Mouse (Mus musculus) mesoderm, embryonic 11.5 days (tissue): ENCODE results near the gene Tstd2.

Source experiments
- DNase-seq: peaks from one replicate; pipeline ENCODE4 v3.0.0-alpha.2; 2012; ENCODE audit warnings: low read depth, low spot score

Tstd2 gene

DNA sequence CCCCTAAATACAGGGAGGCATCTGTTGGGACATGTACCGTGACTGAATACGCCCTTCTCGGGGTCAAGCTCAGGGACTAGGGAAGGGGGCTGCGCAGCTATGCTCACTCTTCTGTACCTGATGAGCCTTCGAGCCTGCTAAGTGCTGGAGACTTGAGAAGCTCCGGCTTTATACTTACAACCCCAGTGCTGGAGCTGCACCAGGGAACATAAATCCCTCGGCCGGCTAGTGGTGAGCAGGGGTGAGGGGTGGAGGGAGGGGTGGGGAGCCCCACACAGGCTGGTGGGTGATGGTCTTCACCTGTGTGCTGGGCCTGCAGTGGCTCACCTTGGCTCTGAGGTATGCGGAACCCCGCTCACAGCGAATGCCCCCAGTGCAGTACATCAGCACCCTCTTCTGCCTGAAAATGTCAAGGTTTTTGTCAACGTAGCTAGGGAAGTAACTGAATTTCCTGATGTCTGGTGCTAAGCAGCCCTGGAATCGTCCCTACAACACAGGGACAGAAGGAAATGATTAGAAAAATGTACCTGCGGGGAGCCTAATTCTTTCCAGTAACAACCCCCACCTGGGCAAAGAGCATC is 18.9 kb downstream of the Tstd2 start:
- DNase-seq: no peak

DNA sequence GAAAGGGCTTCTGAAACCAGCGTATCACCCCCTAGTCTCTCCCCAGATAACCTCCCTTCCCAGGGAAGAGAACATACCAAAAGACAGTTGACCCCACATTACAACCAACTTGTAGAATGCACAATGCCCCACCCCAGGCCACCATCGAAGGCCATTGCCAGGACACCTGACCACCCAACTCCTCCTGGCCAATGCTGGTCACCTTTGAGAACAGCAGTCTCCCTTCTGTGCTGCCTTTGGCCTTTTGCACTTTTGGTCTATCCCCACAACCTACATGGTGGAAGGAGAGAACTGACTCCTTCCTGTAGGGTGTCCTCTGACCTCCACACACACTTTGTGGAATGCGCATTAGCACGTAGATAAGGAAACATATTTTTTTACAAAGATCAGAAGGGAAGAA is 21.0 kb downstream of the Tstd2 start:
- no peak for DNase-seq

DNA sequence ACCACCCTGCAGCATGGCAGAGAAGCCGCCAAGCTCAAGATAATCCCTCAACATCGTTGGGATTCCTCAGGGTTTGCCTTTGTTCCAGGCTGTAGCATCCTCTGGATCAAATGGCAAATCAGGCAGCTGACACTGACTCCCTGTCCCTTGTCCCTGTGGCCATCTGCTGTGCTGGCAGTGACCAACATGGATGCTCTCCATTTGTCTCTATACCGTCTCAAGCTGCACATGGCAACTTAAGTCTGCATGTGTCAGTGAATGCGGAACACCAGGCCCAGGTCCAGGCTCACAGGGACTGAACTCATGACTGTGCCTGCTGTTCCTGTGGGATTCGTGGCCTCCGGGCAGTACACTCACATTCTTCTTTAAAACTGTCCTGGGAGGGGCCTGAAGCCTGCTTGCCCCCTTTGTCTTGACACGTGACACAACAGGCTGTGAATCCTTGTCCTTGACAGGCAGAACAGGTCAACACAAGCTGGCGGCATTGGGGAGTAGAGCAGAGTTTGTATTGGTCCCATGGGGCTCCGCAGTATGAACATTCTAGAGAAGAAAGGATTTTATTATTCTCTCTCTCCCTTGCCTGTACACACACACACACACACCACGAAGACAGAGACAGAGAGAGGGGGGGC is 21.8 kb downstream of the Tstd2 start:
- DNase-seq: no peak

DNA sequence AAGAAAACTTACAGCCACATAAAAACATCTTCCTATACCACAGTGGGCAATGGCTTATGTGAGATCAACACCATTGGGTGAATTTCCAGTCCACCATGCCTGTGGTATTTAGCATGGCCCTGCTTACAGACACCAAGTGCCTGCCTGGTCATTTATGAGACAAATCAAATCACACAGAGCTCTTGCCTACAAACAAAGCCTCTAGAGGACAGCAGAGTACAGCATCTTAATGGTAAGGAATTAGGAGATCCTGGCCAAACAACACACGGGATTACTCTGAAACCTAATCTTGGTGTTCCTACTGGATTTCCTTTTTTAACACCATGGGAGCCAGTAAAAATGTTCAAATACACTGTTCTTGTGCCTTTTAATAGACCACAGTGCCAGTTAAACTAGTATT is 23.2 kb downstream of the Tstd2 start:
- no peak for DNase-seq

DNA sequence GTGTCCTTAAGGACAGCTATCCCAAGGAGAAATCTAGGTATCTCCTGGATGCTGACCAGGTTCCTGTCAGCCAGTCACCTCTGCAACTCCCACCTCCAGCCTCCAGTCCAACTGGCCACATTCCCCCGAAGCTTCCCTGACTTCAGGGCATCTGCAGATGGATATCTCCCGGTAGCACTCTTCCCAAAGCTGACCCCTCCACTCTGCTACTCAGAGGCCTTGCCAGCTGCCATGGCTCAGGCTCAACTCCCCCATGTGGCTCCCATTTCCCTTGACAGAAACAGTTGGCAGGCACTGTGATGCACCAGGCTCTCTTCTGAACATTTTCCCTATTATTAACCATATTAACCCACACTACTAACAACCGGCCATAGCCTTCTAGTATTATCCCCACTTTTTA is 27.1 kb downstream of the Tstd2 start:
- no peak for DNase-seq

DNA sequence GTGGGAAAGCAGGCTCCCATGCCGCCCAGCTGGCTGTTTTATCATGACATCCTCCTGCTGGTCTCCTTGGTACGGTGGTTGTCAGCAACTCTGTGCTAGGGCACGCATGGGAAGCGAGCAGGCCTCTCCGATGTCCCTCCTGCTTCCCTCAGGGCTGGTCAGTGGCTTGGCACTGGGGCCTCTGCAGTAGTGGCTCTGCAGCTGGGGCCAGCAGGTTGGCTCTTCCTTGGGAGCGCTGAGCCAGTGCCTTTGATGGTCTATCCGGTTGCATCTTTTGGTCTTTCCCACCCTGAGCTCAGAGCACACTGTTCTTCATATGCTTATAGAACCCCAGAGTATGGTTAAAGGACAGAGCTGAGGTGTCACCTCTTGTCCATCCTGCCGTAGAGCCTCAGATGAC is 28.4 kb downstream of the Tstd2 start:
- DNase-seq: no peak

DNA sequence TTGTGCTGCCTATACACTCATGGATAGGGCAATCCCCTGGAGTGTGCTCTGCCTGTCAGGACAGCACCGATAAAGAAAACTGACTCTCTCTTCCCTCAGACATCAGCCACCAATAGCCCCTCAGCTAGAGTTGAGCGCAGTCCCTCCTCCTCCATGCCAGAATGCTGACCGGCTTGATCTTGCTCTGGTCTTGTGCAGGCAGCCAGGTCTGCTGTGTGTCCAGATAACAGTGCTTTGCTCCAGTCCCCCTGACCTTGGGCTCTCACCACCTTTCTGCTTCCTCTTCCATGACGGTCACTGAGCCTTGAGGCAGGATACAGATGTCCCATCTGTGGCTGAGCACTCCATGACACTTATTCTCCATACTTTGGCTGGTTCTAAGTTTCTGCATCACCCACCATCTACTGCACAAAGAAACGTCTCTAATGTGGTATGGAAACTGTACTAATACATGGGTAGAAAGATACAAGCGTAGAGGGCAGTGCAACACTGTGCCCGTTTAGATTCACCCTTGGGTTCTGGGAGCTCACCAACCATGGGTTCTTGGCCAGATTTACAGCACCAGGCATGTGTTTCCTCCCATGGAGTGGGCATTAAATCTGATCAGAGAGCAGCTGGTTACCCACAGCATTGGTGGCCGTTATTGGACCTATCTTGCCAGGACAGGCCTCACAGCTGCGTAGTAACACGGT is 36.3 kb downstream of the Tstd2 start:
- no peak for DNase-seq

DNA sequence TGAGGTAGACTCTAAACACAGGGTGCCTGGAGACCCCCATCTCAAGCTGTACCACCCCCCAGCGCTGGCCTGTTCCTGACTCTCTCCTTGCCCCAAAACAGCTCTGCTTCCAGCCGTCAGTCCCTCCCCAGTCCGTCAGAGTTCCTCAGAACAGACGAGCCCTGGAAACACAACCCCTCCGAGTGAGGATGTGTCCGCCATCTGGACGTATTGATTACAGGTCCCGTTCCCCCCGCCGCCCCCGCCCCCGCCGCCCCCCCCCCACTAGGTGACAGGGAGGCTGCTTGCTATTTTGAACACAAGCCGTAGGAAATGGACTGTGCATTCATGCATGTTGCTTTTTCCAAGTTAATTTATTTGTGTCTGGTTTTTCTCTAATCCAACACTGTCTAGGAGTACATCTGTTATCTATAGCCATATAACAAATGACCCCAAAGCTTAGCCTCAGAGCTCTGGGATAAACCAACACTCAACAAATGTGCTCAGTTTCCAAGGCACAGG is 37.2 kb downstream of the Tstd2 start:
- peak; percentile 41 for DNase-seq

DNA sequence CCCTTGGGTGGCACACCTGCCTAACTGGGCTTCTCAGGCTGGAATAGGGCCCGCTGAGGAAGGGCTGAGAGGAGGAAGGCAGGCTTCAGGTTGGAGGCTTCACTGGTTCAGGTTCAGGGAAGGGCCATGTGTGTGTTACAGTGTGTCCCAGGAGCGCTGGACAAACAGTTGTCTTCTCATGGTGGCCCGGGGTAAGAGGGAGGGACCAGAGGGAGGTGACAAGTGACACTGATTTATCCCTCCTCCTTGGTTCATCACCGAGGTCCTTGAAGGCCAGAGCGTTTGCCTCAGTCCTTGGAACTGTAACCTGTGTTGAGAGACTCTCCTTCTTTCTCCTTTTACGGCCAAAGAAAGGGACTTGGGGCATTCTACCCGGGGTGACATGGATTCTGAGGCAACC is 38.0 kb downstream of the Tstd2 start:
- no peak for DNase-seq

DNA sequence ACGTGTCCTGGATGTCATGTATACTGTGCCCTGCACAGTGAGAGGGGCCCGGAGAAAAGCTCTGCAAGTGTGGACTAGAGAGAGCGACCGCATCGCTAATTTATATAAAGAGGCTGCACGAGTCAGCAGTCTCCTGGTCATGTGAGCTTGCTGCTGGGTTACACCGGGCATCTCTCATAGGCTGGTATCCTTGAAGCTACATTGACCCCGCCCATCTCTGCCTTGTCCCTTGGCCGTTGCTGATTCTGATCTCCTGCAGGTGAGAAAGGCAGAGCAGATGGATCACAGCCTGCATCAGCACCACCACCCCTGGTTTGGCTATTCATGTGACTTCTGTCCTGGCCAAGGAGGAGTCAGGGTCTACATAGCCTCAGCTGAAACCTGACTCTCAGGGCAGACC is 39.4 kb downstream of the Tstd2 start:
- no peak for DNase-seq

DNA sequence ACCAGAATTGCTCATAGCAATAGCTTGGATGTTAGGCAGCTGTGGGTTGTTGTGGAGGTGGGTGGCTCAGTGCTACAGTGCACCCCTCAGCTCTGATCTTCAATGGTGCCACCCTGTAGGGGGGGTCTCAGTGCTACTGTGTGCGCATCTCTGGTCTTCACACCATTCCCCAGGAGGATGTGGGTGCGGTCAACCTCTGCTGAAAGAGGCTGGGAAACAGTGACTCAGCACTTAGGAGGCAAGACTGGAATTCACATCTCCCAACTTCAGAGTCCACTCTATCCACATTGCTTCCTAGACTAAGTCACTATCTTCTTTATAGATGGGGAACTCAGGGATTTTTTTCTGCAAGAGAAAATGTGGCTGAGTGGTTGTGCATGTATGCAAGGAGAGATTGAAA is 40.9 kb downstream of the Tstd2 start:
- no peak for DNase-seq

DNA sequence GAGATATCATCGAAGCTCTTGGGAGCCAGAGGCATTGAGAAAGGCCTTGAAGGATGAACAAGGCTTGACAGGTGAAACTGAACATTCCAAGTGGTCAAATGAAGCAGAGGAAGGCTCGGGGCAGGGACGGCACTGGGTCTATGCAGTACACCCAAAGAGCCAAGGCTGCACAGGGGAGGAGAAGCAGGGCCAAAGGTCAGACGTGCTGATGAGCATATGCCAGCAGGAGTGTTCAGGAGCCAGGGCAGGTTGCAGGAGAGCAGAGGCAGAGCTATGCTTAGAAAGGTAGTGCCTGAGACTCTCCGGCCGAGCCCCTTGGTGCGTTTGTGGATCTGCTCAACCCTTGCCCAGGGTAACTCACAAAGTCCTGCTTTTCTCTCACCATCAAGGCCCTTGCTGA is 41.9 kb downstream of the Tstd2 start:
- DNase-seq: no peak

DNA sequence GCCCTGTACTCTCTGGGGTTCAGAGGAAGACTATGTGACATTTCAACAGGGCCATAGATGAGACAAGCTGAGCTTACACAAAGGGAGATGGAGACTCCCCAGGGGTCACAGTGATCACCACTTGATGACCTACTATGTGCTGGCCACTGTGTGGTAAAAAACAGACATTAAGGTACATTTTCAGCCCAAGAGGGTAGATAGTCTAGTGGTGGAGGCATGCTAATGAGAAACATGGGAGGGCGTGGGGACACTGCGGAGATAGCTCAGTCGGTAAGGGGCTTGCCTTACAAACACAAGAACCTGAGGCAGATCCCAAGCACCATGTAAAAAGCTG is 42.7 kb downstream of the Tstd2 start:
- no peak for DNase-seq

DNA sequence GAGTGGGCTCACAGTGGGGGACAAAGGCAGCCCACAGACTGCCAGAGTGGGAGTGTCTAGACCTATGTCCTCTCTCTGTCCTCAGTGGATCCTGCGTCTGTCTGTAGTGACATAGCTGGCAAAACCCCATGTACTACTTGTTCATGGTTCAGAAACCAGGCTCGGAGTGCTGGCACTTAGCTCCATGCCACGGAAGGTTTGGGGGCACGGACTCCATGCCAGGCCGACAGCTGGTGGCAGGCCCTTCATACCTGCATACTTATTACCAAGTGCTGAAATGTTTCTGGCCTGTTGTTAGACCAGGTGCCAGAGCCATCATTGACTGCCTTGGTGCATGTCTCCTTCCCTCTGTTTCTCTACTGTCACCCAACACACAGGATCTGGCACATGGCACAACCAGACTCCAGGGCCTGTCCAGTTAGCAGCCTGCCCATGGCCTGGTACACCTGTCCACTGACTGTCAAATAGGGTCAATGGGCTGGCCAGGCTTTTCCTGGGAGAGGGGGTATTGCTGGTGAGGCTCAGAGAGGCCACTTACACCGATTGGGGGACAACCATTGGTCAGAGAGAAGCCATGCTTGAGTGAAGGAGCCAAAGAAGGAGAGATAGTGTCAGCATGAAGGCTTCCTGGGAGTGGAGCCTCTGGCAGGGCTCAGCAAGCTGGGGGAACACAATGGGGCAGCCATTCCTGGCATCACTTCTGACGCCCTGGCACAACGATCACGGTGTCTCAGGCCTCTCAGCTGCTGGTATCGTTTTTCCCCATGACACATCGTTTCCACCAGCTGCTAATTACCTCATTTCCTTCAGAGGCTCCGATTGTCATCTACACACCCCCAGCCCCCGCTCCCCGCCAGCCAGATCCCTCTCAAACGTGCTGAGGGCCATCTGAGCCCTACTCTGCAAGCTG is 43.3 kb downstream of the Tstd2 start:
- no peak for DNase-seq

DNA sequence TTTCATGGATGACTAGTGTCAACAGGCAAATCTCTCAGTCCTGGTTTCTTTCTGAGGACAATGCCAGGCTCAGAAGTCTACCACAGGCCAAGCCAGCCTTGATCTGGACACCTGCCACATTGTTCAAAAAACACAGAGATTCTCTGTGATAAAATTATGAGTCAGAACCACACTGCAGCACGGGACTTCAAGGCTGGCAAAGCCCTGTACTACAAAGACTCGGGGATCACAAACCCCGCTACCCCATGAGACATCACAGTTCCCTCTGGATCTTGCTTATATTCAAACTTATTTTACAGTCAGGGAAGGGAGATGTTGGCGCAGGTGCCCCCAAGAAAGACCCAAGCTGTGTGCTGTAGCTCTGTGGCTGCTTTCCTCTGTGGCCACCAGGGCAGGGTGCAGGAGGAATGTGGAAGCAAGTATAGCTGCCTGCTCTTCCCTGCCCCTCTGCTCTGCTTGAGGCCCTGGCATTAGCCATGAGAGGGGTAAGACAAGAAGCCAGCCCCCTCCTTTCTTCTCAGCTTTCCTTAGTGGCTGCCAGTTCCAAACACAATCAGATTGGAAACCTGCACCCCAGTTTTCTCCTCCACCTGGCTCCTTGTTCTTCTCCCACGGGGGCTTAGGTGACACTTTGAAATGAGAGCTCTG is 45.9 kb downstream of the Tstd2 start:
- no peak for DNase-seq

DNA sequence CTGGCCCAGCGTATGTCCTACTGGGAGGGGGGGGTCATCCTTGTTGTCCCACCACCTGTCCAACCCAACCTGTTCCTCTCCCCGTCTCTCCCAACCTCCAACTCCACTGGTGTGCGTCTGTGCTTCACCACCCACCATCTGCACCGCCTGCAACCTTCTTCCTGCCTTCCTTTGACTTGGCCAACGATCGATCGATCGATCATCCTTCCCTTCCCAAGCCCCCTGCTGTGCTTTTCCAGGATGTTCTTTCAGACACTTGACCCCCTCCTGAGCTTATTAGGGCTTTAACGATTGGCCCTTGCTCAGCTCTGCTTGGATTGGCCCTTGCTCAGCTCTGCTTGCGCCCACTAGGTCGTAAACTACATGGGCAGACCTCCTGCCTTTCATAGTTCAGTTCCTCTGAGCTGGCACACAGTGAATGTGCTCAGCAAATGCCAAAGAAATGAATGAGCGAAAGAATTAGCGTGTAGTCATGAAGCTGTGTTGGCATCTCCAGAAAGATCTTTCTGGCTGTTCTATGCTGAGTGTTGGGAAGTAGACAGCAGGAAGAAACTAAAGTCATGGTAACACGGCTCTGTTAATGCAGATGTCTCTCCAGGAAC is 48.9 kb downstream of the Tstd2 start:
- DNase-seq: no peak

DNA sequence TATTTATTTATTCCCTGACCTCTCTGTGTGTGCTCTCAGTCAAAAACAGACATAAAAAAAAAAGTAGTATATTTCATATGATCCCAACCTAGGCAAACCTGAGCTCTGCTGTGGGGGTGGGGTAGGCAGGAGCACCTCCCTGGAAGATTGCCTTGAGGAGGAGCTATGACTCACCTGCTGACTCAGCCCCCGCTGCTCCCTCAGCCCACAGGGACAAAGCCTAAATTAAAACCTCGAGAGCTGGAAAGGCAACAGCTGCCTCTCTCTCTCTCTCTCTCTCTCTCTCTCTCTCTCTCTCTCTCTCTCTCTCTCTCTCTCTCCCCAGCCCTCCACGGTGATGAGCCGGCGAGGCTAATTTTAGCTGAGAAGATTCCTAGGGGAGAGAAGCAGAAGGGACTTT is 50.6 kb downstream of the Tstd2 start:
- no peak for DNase-seq

DNA sequence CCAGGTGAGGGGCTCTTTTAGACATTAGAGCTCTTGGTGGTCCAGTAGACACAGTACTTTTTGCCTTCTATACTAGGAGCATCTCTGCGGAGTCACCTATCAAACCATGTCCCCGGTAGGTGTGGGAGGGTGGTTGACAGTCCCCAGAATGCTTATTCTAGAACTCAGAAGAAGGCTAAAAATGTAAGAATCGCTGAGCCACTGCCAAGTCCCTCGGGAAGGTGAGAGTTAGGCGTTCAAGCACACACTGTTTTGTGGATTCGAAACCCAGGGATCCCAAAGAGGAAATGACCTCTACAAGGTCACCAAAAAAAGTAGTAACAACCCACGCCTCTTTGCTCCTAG is 51.1 kb downstream of the Tstd2 start:
- no peak for DNase-seq

DNA sequence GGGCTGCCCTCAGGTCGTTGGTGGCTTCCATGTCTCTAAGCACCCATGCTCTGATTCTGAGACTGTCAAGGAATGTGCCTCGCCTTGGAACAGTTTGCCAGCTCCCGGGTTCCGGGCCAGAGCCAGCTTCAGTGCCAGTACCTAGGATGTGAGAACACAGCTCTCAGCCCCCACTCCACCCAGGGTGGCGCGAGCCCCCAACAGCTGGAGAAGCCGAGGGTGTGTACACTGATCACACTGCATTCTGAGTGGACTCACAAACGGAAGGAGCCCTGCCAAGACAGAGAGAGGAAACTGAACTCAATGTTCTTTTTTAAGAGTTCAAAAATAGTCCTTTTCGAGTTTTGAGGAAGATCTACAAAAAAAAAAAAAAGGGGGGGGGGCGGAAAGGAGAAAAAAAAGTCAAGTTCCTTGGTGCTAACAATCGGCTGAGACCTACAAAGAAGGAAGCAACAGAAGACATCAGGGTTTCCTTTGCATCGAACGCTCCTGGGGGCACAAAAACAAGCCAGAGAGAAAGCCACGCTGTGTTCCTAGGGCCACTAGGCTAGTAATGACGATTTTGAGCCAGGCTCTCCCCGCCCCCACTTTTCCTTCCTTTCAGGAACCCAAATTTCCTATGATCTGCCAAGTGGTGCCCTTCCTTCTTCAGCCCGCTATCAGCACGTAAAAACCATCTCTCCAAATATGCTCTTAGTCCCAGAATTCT is 51.6 kb downstream of the Tstd2 start:
- DNase-seq: no peak

DNA sequence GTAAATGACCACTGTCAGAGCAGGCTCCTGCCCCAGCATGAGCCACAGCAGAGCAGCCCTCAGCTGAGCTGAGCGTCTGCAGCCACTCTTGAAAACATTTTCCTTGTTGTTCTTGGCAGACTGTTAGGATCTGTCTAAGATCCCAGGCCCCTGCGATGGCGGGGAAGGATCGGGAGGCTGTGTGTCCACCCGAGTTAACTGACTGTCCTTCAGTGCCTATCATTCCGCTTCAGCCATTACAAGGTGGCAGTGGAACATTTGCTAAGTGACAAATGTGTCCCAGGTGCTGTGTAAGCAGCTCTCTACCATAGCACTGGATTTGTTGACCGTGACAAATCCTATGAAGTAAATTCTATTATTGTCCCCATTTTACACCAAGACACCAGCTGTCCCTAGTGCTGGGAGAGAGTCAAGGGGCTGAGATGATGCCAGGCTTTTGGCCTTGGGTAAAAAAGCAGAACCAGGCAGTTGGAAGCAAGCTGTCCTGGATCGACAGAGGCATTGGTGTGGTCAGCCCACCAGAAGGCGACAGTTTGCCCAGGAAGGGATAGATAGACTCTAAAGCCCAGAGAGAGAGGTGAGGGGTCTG is 53.2 kb downstream of the Tstd2 start:
- DNase-seq: no peak
